Mouse (Mus musculus): ENCODE data around the gene Rhebl1. TPM values are rescaled to one million over a fixed set of nuclear protein-coding genes. Genes with fewer than 3 reads are reported as not detected.

Rhebl1 gene
- total and polyA plus RNA-seq, 3 experiments, result 0.69 to 3.6 (median 1.3) TPM

Other genes starting within 250 kb of the Rhebl1 start
- 10 to 100 TPM; 65.5 to 84.6 TPM for gene Ddx23, start 231.6 kb downstream of the Rhebl1 start, total RNA-seq (2021)
- gene Ddx23, start 231.6 kb downstream of the Rhebl1 start, polyA plus RNA-seq (2012; rRNA removed), result 25.6 and 27.7 TPM in 2 replicates
- gene Rnd1, start 217.1 kb downstream of the Rhebl1 start, total RNA-seq (2021), result 1 to 10 TPM; 3.9 to 4.0 TPM
- gene Rnd1, start 217.1 kb downstream of the Rhebl1 start, polyA plus RNA-seq (2012; rRNA removed), result 1.4 and 3.0 TPM in 2 replicates
- under 1 TPM; 0.32 to 0.62 TPM for gene Ccdc65, start 186.3 kb downstream of the Rhebl1 start, total RNA-seq (2021)
- gene Ccdc65, start 186.3 kb downstream of the Rhebl1 start, polyA plus RNA-seq (2012; rRNA removed), result 0.11 and 0.23 TPM in 2 replicates
- gene Fkbp11, start 166.3 kb downstream of the Rhebl1 start, total RNA-seq (2021), result 1 to 10 TPM; 4.9 to 9.3 TPM
- gene Fkbp11, start 166.3 kb downstream of the Rhebl1 start, polyA plus RNA-seq (2012; rRNA removed), result 8.4 and 10.0 TPM in 2 replicates
- 100 to 1,000 TPM; 130 to 136 TPM for gene Arf3, start 131.3 kb downstream of the Rhebl1 start, total RNA-seq (2021)
- gene Arf3, start 131.3 kb downstream of the Rhebl1 start, polyA plus RNA-seq (2012; rRNA removed), result 82.4 and 106 TPM in 2 replicates
- 1 to 10 TPM in 1 of 2 experiments, under 1 TPM in 1; 0.84 to 2.2 TPM for gene Wnt10b, start 116.4 kb downstream of the Rhebl1 start, total RNA-seq (2021)
- 0.45 and 2.2 TPM in 2 replicates for gene Wnt10b, start 116.4 kb downstream of the Rhebl1 start, polyA plus RNA-seq (2012; rRNA removed)
- not detected for gene Wnt1, start 104.7 kb downstream of the Rhebl1 start, total RNA-seq (2021)
- 0.08 TPM in 1 of 2 replicates, not detected in the other for gene Wnt1, start 104.7 kb downstream of the Rhebl1 start, polyA plus RNA-seq (2012; rRNA removed)
- under 1 TPM in 1 of 2 experiments, not detected in 1; 0.35 TPM for gene Ddn, start 85.0 kb downstream of the Rhebl1 start, total RNA-seq (2021)
- 0.03 and 0.08 TPM in 2 replicates for gene Ddn, start 85.0 kb downstream of the Rhebl1 start, polyA plus RNA-seq (2012; rRNA removed)
- gene Prkag1, start 63.0 kb downstream of the Rhebl1 start, total RNA-seq (2021), result 10 to 100 TPM; 77.1 to 79.8 TPM
- gene Prkag1, start 63.0 kb downstream of the Rhebl1 start, polyA plus RNA-seq (2012; rRNA removed), result 54.9 and 57.3 TPM in 2 replicates
- gene Kmt2d, start 23.3 kb downstream of the Rhebl1 start, total RNA-seq (2021), result 10 to 100 TPM; 36.8 to 58.2 TPM
- 21.0 and 22.3 TPM in 2 replicates for gene Kmt2d, start 23.3 kb downstream of the Rhebl1 start, polyA plus RNA-seq (2012; rRNA removed)
- gene Dhh, start 4.0 kb upstream of the Rhebl1 start, total RNA-seq (2021), result 1 to 10 TPM; 2.3 to 3.5 TPM
- gene Dhh, start 4.0 kb upstream of the Rhebl1 start, polyA plus RNA-seq (2012; rRNA removed), result 3.1 and 3.8 TPM in 2 replicates
- 10 to 100 TPM; 11.5 to 14.2 TPM for gene Lmbr1l, start 23.7 kb upstream of the Rhebl1 start, total RNA-seq (2021)
- 36.3 and 58.5 TPM in 2 replicates for gene Lmbr1l, start 23.7 kb upstream of the Rhebl1 start, polyA plus RNA-seq (2012; rRNA removed)
- 100 to 1,000 TPM; 235 to 261 TPM for gene Tuba1b, start 40.0 kb upstream of the Rhebl1 start, total RNA-seq (2021)
- 616 and 725 TPM in 2 replicates for gene Tuba1b, start 40.0 kb upstream of the Rhebl1 start, polyA plus RNA-seq (2012; rRNA removed)
- 10 to 100 TPM in 1 of 2 experiments, not detected in 1; 10.9 TPM for gene Gm49450, start 59.0 kb upstream of the Rhebl1 start, total RNA-seq (2021)
- gene Gm49450, start 59.0 kb upstream of the Rhebl1 start, polyA plus RNA-seq (2012; rRNA removed), result 49.5 and 126 TPM in 2 replicates
- gene Tuba1a, start 59.2 kb upstream of the Rhebl1 start, total RNA-seq (2021), result 100 to 1,000 TPM in 1 of 2 experiments, 10 to 100 TPM in 1; 63.2 to 125 TPM
- gene Tuba1a, start 59.2 kb upstream of the Rhebl1 start, polyA plus RNA-seq (2012; rRNA removed), result 128 and 133 TPM in 2 replicates
- 100 to 1,000 TPM; 270 to 284 TPM for gene Tuba1c, start 135.4 kb upstream of the Rhebl1 start, total RNA-seq (2021)
- gene Tuba1c, start 135.4 kb upstream of the Rhebl1 start, polyA plus RNA-seq (2012; rRNA removed), result 205 and 318 TPM in 2 replicates
- gene Prph, start 160.6 kb upstream of the Rhebl1 start, total RNA-seq (2021), result under 1 TPM; 0.43 to 0.86 TPM
- gene Prph, start 160.6 kb upstream of the Rhebl1 start, polyA plus RNA-seq (2012; rRNA removed), result 2.4 and 8.5 TPM in 2 replicates
- gene Troap, start 180.0 kb upstream of the Rhebl1 start, total RNA-seq (2021), result under 1 TPM; 0.73 to 0.78 TPM
- gene Troap, start 180.0 kb upstream of the Rhebl1 start, polyA plus RNA-seq (2012; rRNA removed), result 2.8 and 5.2 TPM in 2 replicates
- gene C1ql4, start 193.3 kb upstream of the Rhebl1 start, total RNA-seq (2021), result not detected
- gene C1ql4, start 193.3 kb upstream of the Rhebl1 start, polyA plus RNA-seq (2012; rRNA removed), result not detected in 2 replicates
- 1 to 10 TPM; 3.2 to 4.4 TPM for gene Dnajc22, start 198.6 kb upstream of the Rhebl1 start, total RNA-seq (2021)
- 0.29 and 0.31 TPM in 2 replicates for gene Dnajc22, start 198.6 kb upstream of the Rhebl1 start, polyA plus RNA-seq (2012; rRNA removed)
- 10 to 100 TPM; 14.0 to 15.6 TPM for gene Spats2, start 231.4 kb upstream of the Rhebl1 start, total RNA-seq (2021)
- 5.6 and 7.6 TPM in 2 replicates for gene Spats2, start 231.4 kb upstream of the Rhebl1 start, polyA plus RNA-seq (2012; rRNA removed)